Mouse (Mus musculus) lung, embryonic 16.5 days (tissue): ENCODE data around the gene Slc4a5. TPM values are rescaled to one million over a fixed set of nuclear protein-coding genes. Genes with fewer than 3 reads are reported as not detected.

Source experiments
- ATAC-seq: fragments of 200-750 bp; cut with Nextera tagmentation; 2 replicates; pipeline ENCODE4 v1.8.0; 2017; ENCODE audit warnings: low read depth, mild to moderate bottlenecking, moderate library complexity
- H3K27ac ChIP-seq: fragments of 300-500 bp; sonication (generic); 2 replicates; pipeline ENCODE4 v1.5.1; 2014; ENCODE audit warnings: mild to moderate bottlenecking, control low read depth, low read length
- H3K27me3 ChIP-seq: fragments of 300-500 bp; sonication (generic); 2 replicates; pipeline ENCODE4 v1.6.1; 2014; ENCODE audit warnings: low read depth, low read length, mixed read lengths; ENCODE audit not compliant: control insufficient read depth, insufficient read depth
- H3K36me3 ChIP-seq: fragments of 300-500 bp; sonication (generic); 2 replicates; pipeline ENCODE4 v1.6.1; 2014; ENCODE audit warnings: low read length; ENCODE audit not compliant: control insufficient read depth, insufficient read depth
- H3K4me1 ChIP-seq: fragments of 300-500 bp; sonication (generic); replicated peaks from 2 replicates; pipeline ENCODE4 v1.6.1; 2014; ENCODE audit warnings: low read length, mixed read lengths; ENCODE audit not compliant: control insufficient read depth, insufficient read depth
- H3K4me2 ChIP-seq: fragments of 300-500 bp; sonication (generic); 2 replicates; pipeline ENCODE4 v1.6.1; 2014; ENCODE audit warnings: low read depth, low read length, control low read depth
- H3K4me3 ChIP-seq: fragments of 300-500 bp; sonication (generic); 2 replicates; pipeline ENCODE4 v1.5.1; 2014; ENCODE audit warnings: mild to moderate bottlenecking, low read length, control low read depth
- H3K9ac ChIP-seq: fragments of 300-500 bp; sonication (generic); 2 replicates; pipeline ENCODE4 v1.6.1; 2014; ENCODE audit warnings: low read length, control low read depth
- H3K9me3 ChIP-seq: fragments of 300-500 bp; sonication (generic); 2 replicates; pipeline ENCODE4 v1.6.1; 2016; ENCODE audit warnings: low read length; ENCODE audit not compliant: control insufficient read depth
- WGBS: fragments of 180-500 bp; shearing (Covaris S2); extraction: QIAGEN DNeasy Blood & Tissue Kit; methylation state at CpG from one replicate; pipeline ENCODE4 v1.1.7; 2014; 5-methylcytosine and 5-hydroxymethylcytosine counted together
- polyA plus RNA-seq: library from polyadenylated mRNA; unstranded; fragments of >200 nt; fragmentation: Nextera tagmentation; extraction: Ambion mirVana; gene quantifications from 2 replicates; pipeline ENCODE4 v1.2.1, GENCODE M21; 2015

The Slc4a5 gene
- polyA plus RNA-seq, 1 experiment from 2014 or later, result 2.1 TPM

DNA sequence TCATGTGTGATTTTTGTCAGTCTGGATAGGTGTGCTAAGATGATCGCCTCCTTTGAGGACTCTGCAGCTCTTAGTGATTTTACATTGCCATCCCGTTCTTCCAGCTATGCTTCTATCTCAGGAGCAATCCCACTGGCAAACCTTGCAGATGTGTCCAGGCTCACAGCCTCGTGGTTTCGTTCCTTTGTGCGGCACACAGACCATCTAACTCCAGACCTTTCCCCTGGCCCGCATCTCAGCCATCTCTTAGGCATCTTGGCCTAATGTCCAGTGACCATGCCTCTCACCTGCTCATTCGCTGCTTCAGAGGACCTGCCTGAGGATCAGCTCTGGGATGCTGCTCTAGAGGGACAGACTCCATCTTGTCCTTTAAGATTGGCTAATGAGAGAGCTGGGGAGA is 130.5 kb downstream of the Slc4a5 start:
- Histone ChIP-seq H3K4me1 (peaks cover 11% of the 10 kb centered on the region), H3K9me3 (no peaks in the 10 kb centered on the region), H3K9ac (peak overlapping the region; percentile 86), H3K4me3 (peak overlapping the region; percentile 76), H3K36me3 (peaks cover 8% of the 10 kb centered on the region; the same call in 1 of the 2 replicates), H3K27me3 (no peaks in the 10 kb centered on the region), H3K27ac (no peak overlapping the region), H3K4me2 (peak overlapping the region; percentile 77)
- WGBS, result 79% methylated on average over 7 of the region's 7 CpGs
- no peak for ATAC-seq

DNA sequence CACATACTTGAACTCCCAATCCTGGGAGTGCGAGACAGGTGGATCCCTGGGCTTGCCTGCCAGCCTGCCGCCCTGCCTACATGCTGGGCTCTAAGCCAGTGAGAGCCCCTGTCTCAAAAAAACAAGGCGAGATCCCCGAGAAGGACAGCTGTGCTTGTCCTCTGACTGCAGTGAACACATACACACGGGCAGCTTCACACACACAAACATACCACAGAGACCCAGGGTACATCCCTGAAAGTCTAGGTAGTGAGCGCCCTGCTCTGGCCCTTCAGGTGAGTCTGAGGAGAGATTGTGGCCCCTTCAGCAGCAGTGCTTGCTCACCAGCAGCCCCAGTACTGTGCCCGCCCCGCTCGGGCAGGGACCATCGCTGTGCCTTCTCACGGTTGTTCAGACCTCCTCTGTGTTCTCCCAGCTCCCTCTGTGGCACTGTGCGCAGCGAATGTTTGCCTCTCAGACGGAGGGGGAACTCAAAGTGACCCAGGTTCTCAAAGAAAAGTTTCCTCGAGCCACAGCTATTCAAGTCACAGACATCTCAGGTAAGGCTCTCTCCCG is 131.3 kb downstream of the Slc4a5 start:
- Histone ChIP-seq H3K9me3 (no peaks in the 10 kb centered on the region), H3K27ac (no peak overlapping the region), H3K4me2 (no peak overlapping the region), H3K9ac (no peak overlapping the region), H3K27me3 (no peaks in the 10 kb centered on the region), H3K36me3 (peaks cover 8% of the 10 kb centered on the region; the same call in 1 of the 2 replicates), H3K4me3 (no peak overlapping the region), H3K4me1 (peaks cover 11% of the 10 kb centered on the region)
- 83% methylated on average over 16 of the region's 16 CpGs for WGBS
- no peak for ATAC-seq

DNA sequence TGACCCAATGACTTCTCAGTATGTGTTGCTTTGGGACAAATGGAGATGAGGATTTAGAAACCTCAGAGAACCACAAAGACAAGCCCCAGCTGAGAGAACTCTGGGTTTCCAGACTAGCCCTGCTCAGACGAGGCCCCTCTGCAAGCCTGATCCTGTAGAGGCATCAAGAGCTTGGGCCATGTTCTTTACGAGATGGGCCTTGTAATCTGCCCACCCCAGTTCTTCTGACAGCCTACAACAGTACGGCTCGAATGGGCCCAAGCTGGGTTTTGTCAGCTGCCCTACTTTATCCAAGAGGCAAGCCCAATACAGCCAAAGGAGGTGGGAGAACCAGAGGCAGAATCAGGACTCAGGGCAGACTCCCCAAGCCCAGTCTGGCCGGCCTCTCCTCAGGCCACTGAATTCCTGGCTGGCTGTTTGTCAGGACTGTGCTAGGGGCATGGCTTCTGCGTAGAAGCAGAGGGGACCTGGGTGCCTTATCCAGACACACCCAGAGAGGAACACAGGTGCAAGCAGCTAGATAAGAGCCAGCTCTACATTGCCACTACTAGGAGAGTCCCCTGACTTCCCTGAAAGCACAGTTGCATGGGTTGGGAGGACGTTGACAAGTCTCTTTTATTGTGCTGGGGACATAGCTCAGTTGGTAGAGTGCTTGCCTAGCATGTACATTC is 132.0 kb downstream of the Slc4a5 start:
- Histone ChIP-seq H3K27me3 (no peaks in the 10 kb centered on the region), H3K9me3 (no peaks in the 10 kb centered on the region), H3K36me3 (peaks cover 8% of the 10 kb centered on the region; the same call in 1 of the 2 replicates), H3K4me1 (peaks cover 11% of the 10 kb centered on the region), H3K9ac (no peak overlapping the region), H3K4me3 (no peak overlapping the region), H3K27ac (no peak overlapping the region), H3K4me2 (no peak overlapping the region)
- WGBS, result 81% methylated on average over 7 of the region's 7 CpGs
- ATAC-seq, result no peak

DNA sequence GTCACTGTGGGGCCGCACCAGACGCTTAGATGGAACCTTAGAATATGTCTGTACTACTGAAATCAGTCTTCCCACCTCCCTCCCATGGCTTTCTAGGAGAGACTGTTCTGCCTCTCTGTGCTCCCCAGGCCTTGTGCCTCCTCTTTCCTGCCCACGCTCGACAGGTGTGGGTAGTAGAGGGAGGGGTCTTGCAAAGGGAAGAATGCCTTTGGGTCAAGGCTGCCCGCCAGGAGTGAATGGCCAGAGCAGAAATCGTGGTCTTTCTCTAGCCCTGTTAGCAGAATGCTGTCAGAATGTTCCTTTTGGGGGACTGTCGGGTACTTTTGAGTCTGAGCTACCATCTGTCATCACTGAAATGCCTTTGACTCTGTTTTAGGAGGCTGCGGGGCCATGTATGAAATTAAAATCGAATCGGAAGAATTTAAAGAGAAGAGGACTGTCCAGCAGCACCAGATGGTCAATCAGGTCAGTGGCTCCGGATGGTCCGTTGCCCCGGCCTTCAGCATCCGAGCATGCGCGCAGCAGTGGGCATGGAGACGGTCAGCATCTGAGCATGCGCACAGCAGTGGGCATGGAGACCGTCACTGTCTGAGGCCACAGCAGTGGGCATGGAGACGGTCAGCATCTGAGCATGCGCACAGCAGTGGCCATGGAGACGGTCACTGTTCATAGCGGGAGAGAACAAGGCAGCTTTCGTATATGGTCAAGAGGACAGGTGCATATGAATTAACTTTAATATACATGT is 133.2 kb downstream of the Slc4a5 start:
- WGBS, result 90% methylated on average over 24 of the region's 24 CpGs
- H3K9ac ChIP-seq, result no peak overlapping the region

More for the DNA sequence above, 133.2 kb downstream of the Slc4a5 start:
- no peak overlapping the region for H3K4me3 ChIP-seq
- no peak overlapping the region for H3K27ac ChIP-seq
- ATAC-seq, result no peak
- H3K27me3 ChIP-seq, result no peaks in the 10 kb centered on the region
- no peak overlapping the region for H3K4me2 ChIP-seq
- no peaks in the 10 kb centered on the region for H3K9me3 ChIP-seq
- H3K4me1 ChIP-seq, result peaks cover 11% of the 10 kb centered on the region
- H3K36me3 ChIP-seq, result peaks cover 8% of the 10 kb centered on the region; the same call in 1 of the 2 replicates

Other genes starting within 250 kb of the Slc4a5 start
- 16.7 and 17.6 TPM in 2 replicates for gene Dok1, start 186.4 kb upstream of the Slc4a5 start, polyA plus RNA-seq
- 25.5 and 26.0 TPM in 2 replicates for gene Loxl3, start 185.7 kb upstream of the Slc4a5 start, polyA plus RNA-seq
- 195 and 211 TPM in 2 replicates for gene Aup1, start 165.3 kb upstream of the Slc4a5 start, polyA plus RNA-seq
- 61.8 and 64.9 TPM in 2 replicates for gene Htra2, start 164.6 kb upstream of the Slc4a5 start, polyA plus RNA-seq
- 1.9 and 2.0 TPM in 2 replicates for gene Dqx1, start 162.0 kb upstream of the Slc4a5 start, polyA plus RNA-seq
- gene Tlx2, start 149.5 kb upstream of the Slc4a5 start, polyA plus RNA-seq, result 0.52 and 0.79 TPM in 2 replicates
- gene Pcgf1, start 142.0 kb upstream of the Slc4a5 start, polyA plus RNA-seq, result 31.7 and 32.5 TPM in 2 replicates
- gene Lbx2, start 133.5 kb upstream of the Slc4a5 start, polyA plus RNA-seq, result 0.59 and 0.89 TPM in 2 replicates
- 1.1 and 3.7 TPM in 2 replicates for gene Ccdc142, start 118.2 kb upstream of the Slc4a5 start, polyA plus RNA-seq
- gene Gm42688, start 118.2 kb upstream of the Slc4a5 start, polyA plus RNA-seq, result 2.2 and 2.9 TPM in 2 replicates
- gene Mrpl53, start 110.8 kb upstream of the Slc4a5 start, polyA plus RNA-seq, result 137 and 138 TPM in 2 replicates
- 9.0 and 13.7 TPM in 2 replicates for gene Mogs, start 104.3 kb upstream of the Slc4a5 start, polyA plus RNA-seq
- gene Wbp1, start 98.3 kb upstream of the Slc4a5 start, polyA plus RNA-seq, result 109 and 111 TPM in 2 replicates
- gene Ino80b, start 94.4 kb upstream of the Slc4a5 start, polyA plus RNA-seq, result 13.7 and 14.5 TPM in 2 replicates
- 44.4 and 47.5 TPM in 2 replicates for gene Rtkn, start 84.4 kb upstream of the Slc4a5 start, polyA plus RNA-seq
- 7.2 and 7.6 TPM in 2 replicates for gene Wdr54, start 63.4 kb upstream of the Slc4a5 start, polyA plus RNA-seq
- 11.9 and 15.3 TPM in 2 replicates for gene 1700003E16Rik, start 63.4 kb upstream of the Slc4a5 start, polyA plus RNA-seq
- 94.5 and 95.6 TPM in 2 replicates for gene Dctn1, start 53.9 kb upstream of the Slc4a5 start, polyA plus RNA-seq
- 26.0 and 27.4 TPM in 2 replicates for gene Mthfd2, start 106.1 kb downstream of the Slc4a5 start, polyA plus RNA-seq
- gene Mob1a, start 106.2 kb downstream of the Slc4a5 start, polyA plus RNA-seq, result 72.6 and 72.7 TPM in 2 replicates
- 132 and 133 TPM in 2 replicates for gene Bola3, start 129.3 kb downstream of the Slc4a5 start, polyA plus RNA-seq
- 43.8 and 47.1 TPM in 2 replicates for gene Tet3, start 239.3 kb downstream of the Slc4a5 start, polyA plus RNA-seq